Mouse (Mus musculus) liver, adult 10 weeks (tissue): ENCODE data around the gene Lin7a. TPM values are rescaled to one million over a fixed set of nuclear protein-coding genes. Genes with fewer than 3 reads are reported as not detected.

ENCODE experiments used
- polyA plus RNA-seq: library from polyadenylated mRNA; stranded (reverse); fragments of 350-450 nt; fragmentation: Illumina TruSeq; extraction: RNeasy Lipid Tissue Mini Kit (QIAGEN cat#74804); gene quantifications from one replicate; pipeline ENCODE4 v1.2.3, GENCODE M21; 2014; ENCODE audit warnings: low read depth, low replicate concordance

The Lin7a gene
- 24.3 TPM for polyA plus RNA-seq

DNA sequence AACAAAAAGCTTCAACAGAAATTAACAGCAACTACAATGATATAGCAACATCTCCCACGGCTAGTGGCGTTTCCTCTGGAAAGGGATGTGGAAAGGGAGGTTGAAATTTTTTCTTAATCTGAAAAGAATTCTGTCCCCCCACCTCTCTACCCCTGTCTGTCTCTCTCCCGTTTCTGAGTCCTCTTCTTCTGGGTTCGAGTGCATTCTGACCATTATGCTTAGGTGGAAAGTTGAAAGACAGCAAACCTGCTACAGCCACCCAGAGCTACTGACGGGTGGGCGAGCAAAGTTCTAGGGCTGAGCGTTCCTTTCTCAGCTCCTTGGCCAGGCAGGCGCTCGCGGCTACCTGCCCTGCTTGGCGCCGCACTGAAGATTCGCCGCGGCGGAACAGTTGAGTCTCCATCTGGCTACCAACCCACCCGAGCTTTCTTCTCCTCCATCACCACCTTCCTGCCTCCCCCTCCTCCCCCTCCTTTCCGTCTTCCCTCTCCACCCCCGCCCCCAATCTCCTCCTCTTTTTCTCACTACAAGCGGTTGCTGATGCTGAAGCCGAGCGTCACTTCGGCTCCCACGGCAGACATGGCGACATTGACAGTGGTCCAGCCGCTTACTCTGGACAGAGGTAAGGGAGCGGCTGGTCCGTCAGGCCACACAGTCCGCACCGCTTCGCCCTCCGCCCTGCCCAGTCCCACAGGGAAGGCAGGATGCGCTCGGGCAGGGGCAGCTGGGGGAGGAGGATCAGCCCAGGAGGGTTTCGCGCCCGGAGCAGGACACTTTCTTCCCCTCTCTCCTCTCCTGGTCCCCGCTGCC lies at the start of gene Lin7a:
Lin7a (plus strand) TSS at position 366 of the 810 bp plus-strand sequence.

Other genes with a start within 250 kb of the Lin7a start
- gene Acss3, start 148.0 kb upstream of the Lin7a start, polyA plus RNA-seq: 112 TPM
- gene Myf5, start 214.4 kb downstream of the Lin7a start, polyA plus RNA-seq: not detected
- gene Myf6, start 223.1 kb downstream of the Lin7a start, polyA plus RNA-seq: not detected